Mouse (Mus musculus): ENCODE measurements around the gene Med13l. TPM values are rescaled to one million over a fixed set of nuclear protein-coding genes. Genes with fewer than 3 reads are reported as not detected.

Med13l gene
- total RNA-seq, 4 experiments from 2014 or later, result 91.8 to 110 (median 101) TPM

- no peak for DNase-seq (ENCODE audit: low spot score in 2 of 2)
Observed at GRCm38 (mm10) chr5:118556387-118556937, 4.0 kb upstream of the Med13l start.

GRCm38 (mm10) chr5:118558841-118559240 lies 1.6 kb upstream of the Med13l start:
- DNase-seq (ENCODE audit: low spot score in 2 of 2), result no peak

DNA sequence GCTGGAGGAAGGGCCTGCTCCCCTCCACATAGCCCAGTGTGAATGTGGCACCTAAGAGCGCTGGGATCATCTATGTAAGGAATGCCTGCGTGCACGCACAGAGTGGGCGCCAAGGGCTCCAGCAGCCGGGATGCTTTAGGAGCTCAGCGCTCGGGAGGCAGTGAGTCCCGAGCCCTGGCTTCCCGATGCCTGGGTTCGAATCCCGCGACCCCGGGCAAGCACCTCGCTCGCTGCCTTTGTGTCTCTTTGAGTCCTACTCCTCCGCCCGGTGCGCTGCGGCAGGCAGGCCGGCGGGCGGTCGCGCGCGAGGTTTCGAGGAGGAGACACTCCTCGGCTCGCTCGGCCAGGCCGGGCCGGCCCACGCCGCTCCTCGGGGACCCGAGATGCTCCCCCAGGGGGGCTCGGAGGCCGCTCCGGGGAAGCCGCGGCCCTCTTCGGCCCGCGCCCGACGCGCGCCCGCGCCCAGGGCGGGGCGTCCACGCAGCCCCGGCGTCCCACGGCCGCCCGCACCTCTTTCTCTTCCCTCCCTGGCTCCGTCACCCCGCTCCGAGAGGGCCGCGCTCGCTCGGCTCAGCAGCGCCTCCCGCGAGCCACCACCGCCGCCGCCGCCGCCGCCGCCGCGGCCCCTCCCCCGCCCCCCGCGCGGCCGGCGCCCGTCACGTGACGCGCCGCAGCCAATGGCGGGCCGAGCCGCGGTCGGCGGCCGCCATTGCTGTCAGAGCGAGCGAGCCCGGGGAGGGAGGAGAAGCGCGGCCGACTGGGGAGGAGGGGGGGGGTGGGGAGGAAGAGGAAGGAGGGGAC lies 695 bp upstream of the Med13l start:
- peak; percentile 62 to 66 for DNase-seq (ENCODE audit: low spot score in 2 of 2)

- DNase-seq (ENCODE audit: low spot score in 2 of 2), result peak in 1 of 2 experiments; percentile 36
Observed at GRCm38 (mm10) chr5:118561086-118561987, 858 bp downstream of the Med13l start.

- DNase-seq (ENCODE audit: low spot score in 2 of 2), result no peak
Observed at GRCm38 (mm10) chr5:118562206-118562605, 1.7 kb downstream of the Med13l start.

- no peak for DNase-seq (ENCODE audit: low spot score in 2 of 2)
Observed at GRCm38 (mm10) chr5:118563590-118563989, 3.1 kb downstream of the Med13l start.

DNA sequence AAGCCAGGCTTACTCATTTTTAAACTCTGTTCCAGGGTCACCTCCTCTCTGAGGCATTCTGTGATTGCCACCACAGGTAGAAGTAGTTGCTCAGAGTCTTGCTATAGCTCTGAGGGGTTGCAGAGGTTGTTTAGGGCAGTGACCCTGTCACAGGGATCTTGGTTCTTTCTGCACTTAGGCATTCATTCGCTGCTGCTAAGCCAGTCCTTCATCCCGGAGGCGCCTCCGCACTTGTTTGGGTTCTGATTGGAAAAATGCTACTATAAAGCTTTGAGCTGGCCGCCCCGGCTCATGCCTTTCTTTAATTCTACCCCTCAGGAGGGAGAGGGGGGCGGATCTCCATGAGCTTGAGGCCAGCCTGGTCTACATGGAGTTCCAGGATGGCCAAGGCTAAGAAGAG lies 6.9 kb downstream of the Med13l start:
- no peak for DNase-seq (ENCODE audit: low spot score in 2 of 2)

- DNase-seq (ENCODE audit: low spot score in 2 of 2), result no peak
Observed at GRCm38 (mm10) chr5:118569017-118569416, 8.5 kb downstream of the Med13l start.

- no peak for DNase-seq (ENCODE audit: low spot score in 2 of 2)
Observed at GRCm38 (mm10) chr5:118569606-118570580, 9.4 kb downstream of the Med13l start.

DNA sequence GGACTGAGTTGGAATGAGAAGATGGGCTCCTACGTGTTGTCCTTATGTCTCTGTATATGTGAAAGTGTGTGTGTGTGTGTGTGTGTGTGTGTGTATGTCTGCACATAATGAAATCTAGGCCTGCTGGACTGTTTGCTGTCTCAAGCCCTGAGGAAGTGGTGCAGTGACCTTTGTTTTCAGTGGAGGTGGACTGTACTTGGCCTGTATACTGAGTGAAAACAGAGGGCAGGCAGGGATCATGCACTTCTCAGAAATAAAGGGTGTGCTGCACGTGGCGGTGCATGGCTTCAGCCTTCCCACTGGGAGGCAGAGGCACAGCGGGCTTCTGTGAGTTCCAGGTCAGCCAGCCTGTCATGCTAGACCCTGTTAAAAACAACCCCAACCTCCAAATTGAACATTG lies 11.0 kb downstream of the Med13l start:
- no peak for DNase-seq (ENCODE audit: low spot score in 2 of 2)

- DNase-seq (ENCODE audit: low spot score in 2 of 2), result no peak
Observed at GRCm38 (mm10) chr5:118574236-118574635, 13.8 kb downstream of the Med13l start.

DNA sequence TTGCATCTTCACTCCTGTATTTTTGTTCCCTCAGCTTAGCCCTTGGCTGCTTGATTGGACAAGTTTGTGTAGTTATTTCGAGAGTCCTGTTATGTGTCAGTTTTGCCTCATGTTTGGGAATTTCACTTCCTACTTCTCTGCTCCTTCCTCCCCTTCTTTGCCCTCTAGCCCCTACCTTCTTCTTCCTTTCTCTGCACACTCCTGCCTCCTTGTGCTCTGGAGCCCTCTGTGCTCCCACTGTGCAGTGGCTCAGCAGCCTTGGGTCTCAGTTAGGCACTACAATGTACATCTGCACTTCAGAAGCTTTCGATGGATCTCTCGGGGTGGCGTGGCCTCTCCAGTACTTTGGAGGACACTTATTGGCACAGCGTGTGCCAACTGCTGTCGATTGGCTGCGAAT lies 14.5 kb downstream of the Med13l start:
- no peak for DNase-seq (ENCODE audit: low spot score in 2 of 2)

DNA sequence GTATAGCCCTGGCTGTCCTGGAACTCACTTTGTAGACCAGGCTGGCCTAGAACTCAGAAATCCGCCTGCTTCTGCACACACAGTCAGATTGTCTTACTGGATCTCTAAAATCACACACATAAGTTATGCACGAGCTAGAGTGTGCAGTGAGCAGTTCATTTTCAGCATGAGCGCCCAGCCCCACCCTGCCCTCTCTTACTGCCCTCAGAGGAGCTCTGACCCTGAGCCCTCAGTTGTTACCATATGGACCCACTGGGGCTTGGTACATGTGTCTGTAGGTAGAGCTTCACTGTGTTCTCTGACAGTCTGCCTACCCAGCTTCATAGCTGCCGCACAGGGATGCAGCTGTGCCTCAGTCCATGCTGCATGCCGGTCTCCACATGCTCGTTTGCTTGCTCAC lies 15.4 kb downstream of the Med13l start:
- no peak for DNase-seq (ENCODE audit: low spot score in 2 of 2)

DNA sequence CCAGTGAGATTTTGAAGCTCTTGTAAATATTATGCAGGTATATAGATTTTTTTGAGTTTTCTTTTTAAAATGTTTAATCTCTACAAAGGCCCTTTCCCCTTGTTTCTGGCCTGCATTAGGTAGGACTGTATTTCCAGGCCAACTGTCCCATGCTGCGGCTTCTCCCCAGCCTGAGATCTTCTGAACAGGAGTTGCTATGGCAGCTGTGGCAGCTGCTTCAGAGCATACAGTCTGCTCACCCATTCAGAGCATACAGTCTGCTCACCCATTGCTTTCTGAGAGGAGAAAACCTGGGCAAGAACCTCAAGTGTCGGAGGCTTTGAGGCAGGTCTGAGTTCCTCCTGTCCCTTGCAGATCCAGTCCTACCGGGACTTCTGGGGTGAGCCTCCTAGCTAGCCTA lies 16.3 kb downstream of the Med13l start:
- no peak for DNase-seq (ENCODE audit: low spot score in 2 of 2)

GRCm38 (mm10) chr5:118585355-118585754 lies 24.9 kb downstream of the Med13l start:
- no peak for DNase-seq (ENCODE audit: low spot score in 2 of 2)

GRCm38 (mm10) chr5:118586560-118586959 lies 26.1 kb downstream of the Med13l start:
- DNase-seq (ENCODE audit: low spot score in 2 of 2), result no peak

- no peak for DNase-seq (ENCODE audit: low spot score in 2 of 2)
Observed at GRCm38 (mm10) chr5:118588381-118588925, 28.0 kb downstream of the Med13l start.

GRCm38 (mm10) chr5:118589186-118589892 lies 28.9 kb downstream of the Med13l start:
- no peak for DNase-seq (ENCODE audit: low spot score in 2 of 2)

DNA sequence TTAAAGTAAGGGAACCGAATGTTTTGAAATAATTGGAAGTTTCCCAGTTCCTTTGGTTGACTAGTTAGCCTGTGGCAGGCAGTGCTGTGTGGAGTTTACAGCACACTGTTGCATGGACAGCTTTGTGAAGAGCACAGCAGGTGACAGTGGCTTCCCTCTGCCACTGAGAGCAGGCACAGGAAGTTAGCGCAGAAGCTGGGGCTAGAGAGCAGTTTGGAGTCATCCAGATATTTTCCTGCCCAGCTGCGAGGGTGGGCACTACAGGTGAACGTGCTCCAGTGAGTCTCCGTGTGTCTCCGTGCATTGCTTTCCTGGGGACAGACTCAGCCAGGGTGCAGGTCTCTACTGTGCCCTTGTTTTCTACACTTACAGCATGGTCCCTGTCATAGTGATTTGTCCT lies 30.4 kb downstream of the Med13l start:
- no peak for DNase-seq (ENCODE audit: low spot score in 2 of 2)

All from left cerebral cortex, adult 8-10 months (tissue).